Mouse (Mus musculus): ENCODE measurements around the gene Pdcd6.

Pdcd6 gene

DNA sequence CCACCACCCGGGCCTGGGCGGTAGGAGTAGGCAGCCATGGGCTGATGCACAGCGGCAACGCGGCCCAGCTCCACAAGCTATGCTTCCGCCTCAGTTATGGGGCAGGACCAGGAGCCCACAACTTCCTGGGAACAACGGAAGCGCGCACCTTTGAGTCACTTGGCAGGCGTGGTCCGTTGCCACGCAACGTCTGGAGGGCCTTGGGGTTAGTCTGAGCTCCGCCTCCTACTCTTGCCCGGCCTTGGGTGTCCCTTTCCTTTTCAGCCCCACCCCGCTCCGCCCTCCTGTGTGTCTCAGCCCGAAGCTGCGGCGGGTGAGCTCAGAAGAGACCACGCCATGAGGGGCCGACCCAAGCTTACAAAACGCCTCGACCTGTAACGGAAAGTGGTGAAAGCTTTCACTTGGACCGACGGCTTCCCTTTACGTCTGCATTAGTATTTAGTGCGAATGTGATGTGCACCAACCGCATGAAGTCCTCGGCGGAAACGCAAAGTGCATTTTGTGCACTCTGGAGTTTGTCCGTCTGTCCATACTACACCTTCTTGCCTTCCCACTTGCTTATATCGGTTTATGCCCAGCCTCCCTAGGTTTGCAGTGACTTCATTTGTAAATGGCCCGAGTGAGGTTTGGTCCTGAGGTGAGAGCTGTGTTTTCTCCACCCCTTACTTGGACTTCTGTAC is at the start of gene Pdcd6:
Gene Pdcd6, minus strand, starts transcription at position 411 of the 680 bp plus-strand sequence.
- peak; percentile 89 for DNase-seq (ENCODE audit: low spot score)

- DNase-seq (ENCODE audit: low spot score) = no peak
These were observed 46.5 kb upstream of the Pdcd6 start, which contains the start of gene Lrrc14b for GRCm38 (mm10) chr13:74363859-74364235. Lrrc14b (minus strand) TSS chr13:74364005.

GRCm38 (mm10) chr13:74363176-74363858 is 45.9 kb upstream of the Pdcd6 start:
- DNase-seq (ENCODE audit: low spot score) = no peak

GRCm38 (mm10) chr13:74362218-74362617 is 44.8 kb upstream of the Pdcd6 start:
- no peak for DNase-seq (ENCODE audit: low spot score)

GRCm38 (mm10) chr13:74356491-74356890 is 39.1 kb upstream of the Pdcd6 start:
- no peak for DNase-seq (ENCODE audit: low spot score)

DNA sequence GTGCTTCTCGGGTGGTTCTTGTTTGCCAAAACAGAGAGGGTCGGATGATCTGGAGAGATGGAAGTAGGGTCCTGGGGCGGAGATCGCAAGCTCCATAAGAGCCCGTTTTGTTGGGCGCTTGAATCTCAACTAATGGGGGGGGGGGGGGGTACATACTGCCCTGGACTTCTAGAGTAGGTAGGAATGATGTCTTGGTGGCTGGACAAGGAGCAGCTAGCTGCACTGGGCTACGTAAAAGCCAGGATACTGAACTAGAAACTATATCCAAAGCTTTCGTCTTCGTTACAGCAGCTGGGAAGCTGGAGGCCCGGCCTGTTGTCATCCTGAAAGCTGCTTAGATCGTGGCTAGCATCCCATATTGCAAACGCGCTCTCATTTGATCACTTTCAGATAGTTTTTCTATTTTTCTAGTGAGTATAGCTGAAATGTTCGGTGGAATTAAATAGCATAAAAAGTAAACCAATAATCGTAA is 33.1 kb upstream of the Pdcd6 start:
- no peak for DNase-seq (ENCODE audit: low spot score)

DNA sequence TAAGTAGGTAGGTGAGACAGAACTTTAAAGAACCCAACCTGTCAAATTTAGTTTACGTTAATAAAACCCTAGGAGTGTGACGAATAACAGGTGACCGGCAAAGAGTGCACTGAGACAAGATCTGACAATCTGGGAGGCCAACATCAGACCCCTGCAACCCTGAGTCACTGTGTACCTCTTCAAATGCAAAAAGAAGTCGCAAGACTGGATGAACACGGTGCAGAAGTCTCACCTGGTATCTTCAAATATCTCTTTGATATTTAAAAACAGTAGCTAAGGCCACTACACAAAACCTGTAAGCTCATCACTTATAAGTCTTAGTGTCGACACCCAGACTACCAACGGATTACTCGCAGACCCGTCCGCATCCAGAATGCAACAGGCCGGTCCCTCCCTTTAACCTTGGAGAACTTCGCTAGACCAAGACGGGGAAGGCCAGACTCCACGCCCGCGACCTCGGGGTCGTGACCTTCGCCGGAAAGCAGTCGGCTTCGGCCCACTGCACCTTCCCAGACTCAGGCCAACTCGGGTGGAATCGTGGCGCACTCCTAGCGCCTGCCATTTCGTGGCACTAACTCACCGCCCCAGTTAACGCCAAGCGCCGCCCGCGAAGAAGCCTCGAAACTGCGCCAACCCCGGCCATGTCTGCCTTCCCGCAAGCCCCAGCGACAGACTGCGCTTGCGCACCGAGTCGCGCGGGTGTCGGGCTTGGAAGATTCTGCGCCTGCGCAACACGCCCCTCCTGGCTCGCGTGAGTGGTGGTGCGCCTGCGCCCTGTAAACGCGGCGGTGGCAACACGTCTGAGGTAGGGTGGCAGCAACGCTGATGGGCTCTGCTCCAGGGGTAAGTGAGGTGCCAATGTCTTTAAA is 32.4 kb upstream of the Pdcd6 start, which contains the start of the genes Sdha and Ccdc127:
Gene Sdha, minus strand, starts transcription at position 715 of the 869 bp plus-strand sequence.
Gene Ccdc127, plus strand, starts transcription at position 744 of the 869 bp plus-strand sequence.
- peak; percentile 96 for DNase-seq (ENCODE audit: low spot score)

DNA sequence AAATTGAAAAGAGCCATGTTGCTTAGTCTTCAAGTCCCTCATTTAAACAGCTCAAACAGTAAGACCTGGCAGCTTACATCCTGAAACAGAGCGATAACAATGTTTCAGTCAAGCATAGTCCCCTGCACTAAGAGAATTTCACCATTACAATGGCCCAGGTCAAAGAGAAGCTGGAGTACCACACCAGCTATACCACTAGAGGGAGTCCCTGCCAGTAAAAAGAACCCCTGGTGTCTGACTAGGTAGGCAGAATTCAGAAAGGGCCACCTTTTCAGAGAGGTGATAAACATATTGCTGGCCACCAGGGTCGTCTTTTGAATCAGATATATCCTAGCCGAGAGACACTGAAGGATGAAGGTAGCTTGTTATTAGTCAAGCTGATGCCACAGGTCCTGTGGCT is 23.7 kb upstream of the Pdcd6 start:
- peak; percentile 9 for DNase-seq (ENCODE audit: low spot score)

- no peak for DNase-seq (ENCODE audit: low spot score)
These were observed 11.9 kb upstream of the Pdcd6 start for GRCm38 (mm10) chr13:74329321-74329720.

DNA sequence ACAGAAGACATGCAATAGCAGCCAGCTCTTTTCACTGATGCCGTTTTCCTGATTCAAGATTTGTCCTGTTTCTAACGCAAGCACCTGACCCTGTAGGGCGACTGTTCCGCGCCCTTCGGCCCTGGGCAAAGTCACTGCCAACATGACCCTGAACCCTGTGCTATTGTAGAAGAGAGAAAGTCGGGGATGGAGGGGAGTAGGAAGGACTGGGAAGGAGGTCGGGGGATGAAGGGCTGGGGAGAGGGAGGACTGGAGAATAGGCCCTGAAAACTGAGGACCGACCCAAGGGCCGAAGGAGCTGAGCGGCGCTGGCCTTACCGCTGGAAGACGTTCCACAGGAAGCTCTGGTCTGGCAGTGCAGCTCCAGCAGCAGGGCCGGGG is 601 bp downstream of the Pdcd6 start:
- DNase-seq (ENCODE audit: low spot score) = no peak

DNA sequence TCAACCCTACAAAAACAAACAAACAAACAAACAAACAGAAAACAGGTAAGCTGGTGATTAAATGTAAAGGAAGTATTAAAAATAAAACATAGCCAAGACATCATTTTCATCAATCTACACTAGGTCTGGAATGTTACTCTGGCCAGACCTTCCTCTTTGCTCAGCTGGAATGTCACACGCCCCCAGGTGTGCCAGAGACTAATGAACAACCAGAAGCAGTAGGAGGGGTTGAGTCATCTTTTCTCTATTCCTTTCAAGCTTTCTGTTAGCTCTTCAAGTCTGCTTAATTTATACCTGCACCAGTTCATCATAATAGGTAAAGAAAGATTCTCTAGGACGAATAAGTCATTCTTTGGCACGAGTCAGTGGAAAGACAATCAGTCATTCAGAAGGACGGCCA is 994 bp downstream of the Pdcd6 start:
- no peak for DNase-seq (ENCODE audit: low spot score)

GRCm38 (mm10) chr13:74314616-74315015 is 2.8 kb downstream of the Pdcd6 start:
- DNase-seq (ENCODE audit: low spot score) = no peak

GRCm38 (mm10) chr13:74305780-74306179 is 11.6 kb downstream of the Pdcd6 start:
- DNase-seq (ENCODE audit: low spot score) = no peak

- no peak for DNase-seq (ENCODE audit: low spot score)
These were observed 12.0 kb downstream of the Pdcd6 start for GRCm38 (mm10) chr13:74305380-74305779.

GRCm38 (mm10) chr13:74302050-74303037 is 15.0 kb downstream of the Pdcd6 start:
- no peak for DNase-seq (ENCODE audit: low spot score)

GRCm38 (mm10) chr13:74301607-74301984 is 15.8 kb downstream of the Pdcd6 start:
- DNase-seq (ENCODE audit: low spot score) = peak; percentile 20

DNA sequence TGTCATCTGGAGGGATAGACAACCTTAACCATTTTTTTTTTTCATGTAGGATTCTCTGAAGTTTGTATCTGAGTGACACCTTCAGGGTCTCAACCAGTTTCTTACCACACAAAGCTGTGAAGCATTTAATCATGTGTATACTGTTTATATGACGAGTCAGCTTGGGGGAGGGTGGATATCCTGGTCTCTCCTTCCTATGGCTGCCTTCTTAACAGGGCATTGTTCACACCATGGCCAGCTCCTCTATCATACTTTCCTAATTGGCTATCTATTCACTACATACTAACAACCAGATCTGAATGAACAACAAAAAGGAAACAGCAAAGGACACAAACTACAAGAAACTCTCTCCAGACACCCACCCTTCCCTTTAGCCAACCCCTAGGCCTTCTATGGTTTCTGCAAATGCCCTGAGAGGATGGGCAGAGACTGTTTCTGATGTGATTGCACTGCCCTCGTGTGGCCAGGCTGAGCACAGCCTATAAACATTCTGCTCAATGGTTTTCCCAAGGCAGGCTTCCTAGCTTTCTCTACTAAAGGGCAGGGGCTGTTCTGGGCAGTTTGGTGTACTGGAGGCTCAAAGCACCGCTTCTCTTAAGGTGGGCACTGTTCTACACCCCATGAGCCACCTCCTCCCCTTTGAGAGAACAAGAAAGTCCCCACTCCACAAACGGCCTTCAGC is 16.3 kb downstream of the Pdcd6 start:
- DNase-seq (ENCODE audit: low spot score) = peak; percentile 72

- no peak for DNase-seq (ENCODE audit: low spot score)
These were observed 21.0 kb downstream of the Pdcd6 start for GRCm38 (mm10) chr13:74296376-74296775.

GRCm38 (mm10) chr13:74292167-74292566 is 25.2 kb downstream of the Pdcd6 start, which contains the start of gene Ahrr:
Ahrr (minus strand) TSS chr13:74292331.
- DNase-seq (ENCODE audit: low spot score) = peak; percentile 61

- no peak for DNase-seq (ENCODE audit: low spot score)
These were observed 27.7 kb downstream of the Pdcd6 start for GRCm38 (mm10) chr13:74289646-74290045.

Data from urinary bladder, postnatal 25 days (tissue).